Mouse (Mus musculus) testis, adult 2 months (tissue): ENCODE data around the gene Dgkd.

ENCODE experiments used
- CTCF ChIP-seq: fragments of 200-500 bp; IDR thresholded peaks from 2 replicates; pipeline ENCODE4 v1.5.1; 2012; ENCODE audit warnings: low read depth, mild to moderate bottlenecking, inconsistent platforms, low read length, moderate library complexity; ENCODE audit not compliant: control insufficient read depth, insufficient read depth, insufficient replicate concordance
- POLR2A ChIP-seq: fragments of 200-500 bp; IDR thresholded peaks from 2 replicates; pipeline ENCODE4 v1.6.1; 2012; ENCODE audit warnings: low read depth, mild to moderate bottlenecking, inconsistent platforms, low read length, moderate library complexity; ENCODE audit not compliant: control insufficient read depth

DNA sequence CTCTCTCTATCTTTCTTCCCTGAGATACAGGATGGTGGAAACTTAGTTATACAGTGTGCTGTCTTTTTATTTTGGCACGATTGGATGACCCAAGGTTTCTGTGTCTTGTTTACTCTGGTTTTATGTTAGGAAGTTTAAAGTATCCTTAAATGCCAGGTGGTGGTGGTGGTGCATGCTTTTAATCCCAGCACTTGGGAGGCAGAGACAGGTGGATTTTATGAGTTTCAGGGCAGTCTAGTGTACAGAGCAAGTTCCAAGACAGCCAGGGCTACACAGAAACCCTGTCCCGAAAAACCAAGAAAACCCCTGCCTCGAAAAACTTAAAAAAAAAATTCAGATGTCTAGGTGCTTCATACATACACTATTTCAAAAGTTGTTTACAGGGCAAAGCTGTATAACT is 25.9 kb downstream of the Dgkd start:
- TF ChIP-seq CTCF (no peak), POLR2A (no peak)
